Mouse (Mus musculus): ENCODE measurements around the gene Tmprss11f. TPM values are rescaled to one million over a fixed set of nuclear protein-coding genes. Genes with fewer than 3 reads are reported as not detected.
"Not testable (repeated sequence)": the region's sequence is repeated elsewhere in the genome, so short reads cannot be mapped to it uniquely, and the experiment has no call there.

Tmprss11f gene
- not detected for total RNA-seq (2021)
- long read RNA-seq = 0 reads

- no peak for DNase-seq (ENCODE audit: low spot score in 2 of 2)
These were observed at the start of gene Tmprss11f for GRCm38 (mm10) chr5:86632324-86632723. Gene Tmprss11f (minus strand): TSS chr5:86632424.

- no peak for DNase-seq (ENCODE audit: low spot score in 2 of 2)
These were observed 44.0 kb upstream of the Tmprss11f start, which contains the start of gene Tmprss11b for GRCm38 (mm10) chr5:86676262-86676661. Gene Tmprss11b (minus strand): TSS chr5:86676362.

GRCm38 (mm10) chr5:86649185-86649584, 17.0 kb upstream of the Tmprss11f start:
- peak; percentile 49 to 63 for DNase-seq (ENCODE audit: low spot score in 2 of 2)

GRCm38 (mm10) chr5:86640795-86641194, 8.6 kb upstream of the Tmprss11f start:
- no peak for DNase-seq (ENCODE audit: low spot score in 2 of 2)

GRCm38 (mm10) chr5:86630700-86631099, 1.5 kb downstream of the Tmprss11f start:
- no peak for DNase-seq (ENCODE audit: low spot score in 2 of 2)

- no peak for DNase-seq (ENCODE audit: low spot score in 2 of 2)
These were observed 10.4 kb downstream of the Tmprss11f start for GRCm38 (mm10) chr5:86621778-86622177.

DNA sequence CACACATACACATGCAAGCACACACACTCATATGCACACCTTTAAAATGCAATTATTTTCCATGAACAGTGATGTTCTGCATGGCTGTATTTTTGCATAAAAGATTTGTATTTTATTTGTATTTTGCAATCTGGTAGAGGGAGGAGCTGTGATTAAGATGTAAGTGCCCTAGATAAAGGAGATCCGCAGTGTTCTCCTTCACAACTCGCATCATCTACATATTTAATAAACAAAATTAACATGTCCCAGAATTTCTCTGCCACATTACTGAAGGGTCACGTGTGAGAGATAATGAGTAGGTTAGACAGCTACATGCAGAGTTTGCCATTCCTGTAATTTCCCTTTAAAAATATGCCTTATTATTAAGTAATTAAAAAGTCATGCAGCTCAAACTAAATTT, 46.3 kb downstream of the Tmprss11f start:
- DNase-seq (ENCODE audit: low spot score in 2 of 2) = no peak

GRCm38 (mm10) chr5:86582618-86583017, 49.6 kb downstream of the Tmprss11f start:
- no peak for DNase-seq (ENCODE audit: low spot score in 2 of 2)

GRCm38 (mm10) chr5:86581998-86582397, 50.2 kb downstream of the Tmprss11f start:
- no peak for DNase-seq (ENCODE audit: low spot score in 2 of 2)

GRCm38 (mm10) chr5:86578761-86579160, 53.5 kb downstream of the Tmprss11f start:
- DNase-seq (ENCODE audit: low spot score in 2 of 2) = not testable (repeated sequence)

DNA sequence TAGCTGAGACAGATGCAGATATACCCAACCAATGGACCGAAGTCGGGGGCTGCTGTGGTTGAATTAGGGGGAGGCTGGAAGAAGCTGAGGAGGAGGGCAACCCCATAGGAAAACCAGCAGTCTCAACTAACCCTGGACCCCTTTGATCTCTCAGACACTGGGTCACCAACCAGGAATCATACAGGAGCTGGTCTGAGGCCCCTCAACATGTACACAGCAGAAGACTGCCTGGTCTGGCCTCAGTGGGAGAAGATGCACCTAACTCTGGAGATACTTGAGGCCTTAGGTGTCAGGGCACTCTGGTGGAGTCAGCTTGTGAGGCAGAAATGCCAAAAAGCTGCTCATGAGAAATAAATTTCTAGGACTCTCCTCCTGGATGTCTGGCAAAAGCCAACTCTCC, 85.5 kb downstream of the Tmprss11f start:
- DNase-seq (ENCODE audit: low spot score in 2 of 2) = no peak

DNA sequence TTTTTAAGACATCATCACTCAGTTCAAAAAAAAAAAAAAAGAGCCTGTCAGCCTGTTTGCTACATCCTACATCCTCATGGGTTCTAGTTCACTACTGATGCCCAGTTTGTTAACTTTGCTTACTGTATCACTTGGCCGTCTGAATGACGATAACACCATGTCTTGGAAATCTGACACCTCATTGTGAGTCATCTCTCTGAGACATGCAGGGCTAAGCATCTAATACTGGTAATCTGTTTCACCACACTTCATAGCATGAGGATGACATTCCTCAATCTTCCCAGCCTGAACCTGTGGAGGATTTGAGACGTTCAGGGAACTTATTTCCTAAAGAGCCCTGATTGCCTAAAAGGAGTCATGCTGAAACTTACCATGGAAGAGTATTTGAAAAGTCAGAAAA, 91.6 kb downstream of the Tmprss11f start:
- no peak for DNase-seq (ENCODE audit: low spot score in 2 of 2)

- DNase-seq (ENCODE audit: low spot score in 2 of 2) = peak; percentile 2 to 10
These were observed 103.5 kb downstream of the Tmprss11f start for GRCm38 (mm10) chr5:86528725-86529124.

GRCm38 (mm10) chr5:86518500-86518899, 113.7 kb downstream of the Tmprss11f start, which contains the start of gene Tmprss11g:
Gene Tmprss11g (minus strand): TSS chr5:86518600.
- no peak for DNase-seq (ENCODE audit: low spot score in 2 of 2)

- DNase-seq (ENCODE audit: low spot score in 2 of 2) = no peak
These were observed 120.7 kb downstream of the Tmprss11f start for GRCm38 (mm10) chr5:86511538-86511937.

DNA sequence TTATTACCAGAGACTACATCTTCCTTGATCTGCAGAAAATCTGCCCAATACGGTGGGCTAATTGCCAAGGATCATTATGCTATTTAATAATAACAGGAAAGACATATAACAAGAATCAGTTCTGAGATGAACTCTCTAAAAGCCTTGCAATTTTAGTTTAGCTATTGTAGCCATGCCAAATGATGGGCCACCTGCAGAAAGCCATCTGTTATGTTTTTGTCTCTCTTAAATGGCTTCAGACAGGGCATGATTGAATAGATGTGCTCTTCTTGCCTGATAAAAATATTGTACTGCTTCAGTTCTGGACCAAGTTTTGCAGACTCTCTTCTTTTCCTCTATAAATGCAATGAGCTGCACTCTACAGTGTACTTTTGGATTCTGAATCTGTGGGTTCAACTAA, 138.8 kb downstream of the Tmprss11f start:
- DNase-seq (ENCODE audit: low spot score in 2 of 2) = no peak

DNA sequence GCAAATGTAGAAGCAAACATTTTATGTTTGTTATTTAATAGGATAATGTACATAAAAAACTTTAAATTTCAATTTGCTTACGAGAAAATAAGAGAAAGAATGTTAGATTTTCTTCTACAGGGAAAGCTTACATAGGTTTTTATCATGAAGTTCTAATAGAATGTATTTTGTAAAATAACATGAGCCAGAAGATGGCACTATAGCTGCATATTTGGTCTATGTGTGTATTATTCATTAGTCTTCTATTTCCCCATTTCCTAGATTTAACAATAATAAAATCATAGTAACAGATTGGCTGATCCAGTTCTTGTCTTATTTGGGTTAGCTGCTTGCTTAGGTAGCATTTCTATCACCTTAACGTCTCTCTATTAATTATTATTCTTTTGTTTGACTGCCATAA, 149.7 kb downstream of the Tmprss11f start:
- DNase-seq (ENCODE audit: low spot score in 2 of 2) = no peak

DNA sequence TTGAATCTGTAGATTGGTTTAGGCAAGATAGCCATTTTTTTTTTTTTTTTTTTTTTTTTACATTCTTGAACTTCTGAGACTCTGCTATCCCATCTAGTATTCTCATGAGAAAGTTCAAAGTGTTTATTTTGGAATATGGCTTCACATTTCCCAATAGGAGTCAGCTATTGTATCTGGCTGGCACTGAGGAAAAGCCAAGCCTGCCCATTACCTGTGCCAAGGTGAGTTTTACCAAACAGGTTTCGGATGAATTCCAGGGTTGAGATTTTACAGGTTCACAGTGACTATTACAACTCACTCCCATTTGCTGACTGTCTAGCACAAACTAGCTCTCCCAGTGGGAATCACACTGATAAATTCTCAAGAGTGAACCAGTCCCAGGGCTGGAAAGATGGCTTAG, 150.2 kb downstream of the Tmprss11f start:
- DNase-seq (ENCODE audit: low spot score in 2 of 2) = no peak

- DNase-seq (ENCODE audit: low spot score in 2 of 2) = no peak
These were observed 158.4 kb downstream of the Tmprss11f start for GRCm38 (mm10) chr5:86473859-86474258.

Other genes starting within 250 kb of the Tmprss11f start
- gene Tmprss11a, start 163.4 kb downstream of the Tmprss11f start, total RNA-seq (2021) = not detected
- gene Tmprss11g, start 113.8 kb downstream of the Tmprss11f start, total RNA-seq (2021) = not detected
- gene Tmprss11b, start 43.9 kb upstream of the Tmprss11f start, total RNA-seq (2021) = not detected
- gene Tmprss11e, start 113.4 kb upstream of the Tmprss11f start, total RNA-seq (2021) = not detected
- gene Ythdc1, start 171.8 kb upstream of the Tmprss11f start, total RNA-seq (2021) = 10 to 100 TPM; 51.0 to 55.6 TPM